Mouse (Mus musculus): ENCODE results near the gene Vmn2r106. TPM values are rescaled to one million over a fixed set of nuclear protein-coding genes. Genes with fewer than 3 reads are reported as not detected.

The Vmn2r106 gene
- total RNA-seq (2015; ENCODE audit: low replicate concordance) = not detected in 2 replicates
- total RNA-seq (2017; ENCODE audit: low replicate concordance) = not detected in 2 replicates

- no peak for ATAC-seq (replicated peaks; ENCODE audit: low FRiP score, poor library complexity, severe bottlenecking)
These were observed at the start of gene Vmn2r106 for GRCm38 (mm10) chr17:20285453-20285852. TSS of gene Vmn2r106 (minus strand) at chr17:20285553.

- no peak for ATAC-seq (replicated peaks; ENCODE audit: low FRiP score, poor library complexity, severe bottlenecking)
These were observed 20.4 kb upstream of the Vmn2r106 start for GRCm38 (mm10) chr17:20305790-20306189.

GRCm38 (mm10) chr17:20286906-20287305, 1.6 kb upstream of the Vmn2r106 start:
- ATAC-seq (replicated peaks; ENCODE audit: low FRiP score, poor library complexity, severe bottlenecking) = no peak

- ATAC-seq (replicated peaks; ENCODE audit: low FRiP score, poor library complexity, severe bottlenecking) = no peak
These were observed 29.8 kb downstream of the Vmn2r106 start for GRCm38 (mm10) chr17:20255522-20255921.

- ATAC-seq (replicated peaks; ENCODE audit: low FRiP score, poor library complexity, severe bottlenecking) = no peak
These were observed 50.4 kb downstream of the Vmn2r106 start, which contains the start of gene Vmn2r105 for GRCm38 (mm10) chr17:20234952-20235351. TSS of gene Vmn2r105 (minus strand) at chr17:20235052.

Other genes starting within 250 kb of the Vmn2r106 start
- not detected in 2 replicates for gene Vmn2r104, start 237.2 kb downstream of the Vmn2r106 start, total RNA-seq (2015; ENCODE audit: low replicate concordance)
- not detected in 2 replicates for gene Vmn2r104, start 237.2 kb downstream of the Vmn2r106 start, total RNA-seq (2017; ENCODE audit: low replicate concordance)
- not detected in 2 replicates for gene Fpr-rs7, start 171.3 kb downstream of the Vmn2r106 start, total RNA-seq (2015; ENCODE audit: low replicate concordance)
- not detected in 2 replicates for gene Fpr-rs7, start 171.3 kb downstream of the Vmn2r106 start, total RNA-seq (2017; ENCODE audit: low replicate concordance)
- not detected in 2 replicates for gene Fpr-rs6, start 102.5 kb downstream of the Vmn2r106 start, total RNA-seq (2015; ENCODE audit: low replicate concordance)
- gene Fpr-rs6, start 102.5 kb downstream of the Vmn2r106 start, total RNA-seq (2017; ENCODE audit: low replicate concordance) = not detected in 2 replicates
- gene Vmn2r105, start 50.5 kb downstream of the Vmn2r106 start, total RNA-seq (2015; ENCODE audit: low replicate concordance) = not detected in 2 replicates
- not detected in 2 replicates for gene Vmn2r105, start 50.5 kb downstream of the Vmn2r106 start, total RNA-seq (2017; ENCODE audit: low replicate concordance)
- not detected in 2 replicates for gene Vmn2r107, start 59.7 kb upstream of the Vmn2r106 start, total RNA-seq (2015; ENCODE audit: low replicate concordance)
- not detected in 2 replicates for gene Vmn2r107, start 59.7 kb upstream of the Vmn2r106 start, total RNA-seq (2017; ENCODE audit: low replicate concordance)
- gene Vmn1r224, start 128.6 kb upstream of the Vmn2r106 start, total RNA-seq (2015; ENCODE audit: low replicate concordance) = not detected in 2 replicates
- gene Vmn1r224, start 128.6 kb upstream of the Vmn2r106 start, total RNA-seq (2017; ENCODE audit: low replicate concordance) = not detected in 2 replicates
- not detected in 2 replicates for gene Vmn2r108, start 195.8 kb upstream of the Vmn2r106 start, total RNA-seq (2015; ENCODE audit: low replicate concordance)
- not detected in 2 replicates for gene Vmn2r108, start 195.8 kb upstream of the Vmn2r106 start, total RNA-seq (2017; ENCODE audit: low replicate concordance)
- gene Vmn1r225, start 212.6 kb upstream of the Vmn2r106 start, total RNA-seq (2015; ENCODE audit: low replicate concordance) = not detected in 2 replicates
- not detected in 2 replicates for gene Vmn1r225, start 212.6 kb upstream of the Vmn2r106 start, total RNA-seq (2017; ENCODE audit: low replicate concordance)